Mouse (Mus musculus) urinary bladder, postnatal 14 days (tissue): ENCODE data around the gene Apoc2.
A peak's percentile ranks its signal among the peaks of the same experiment; 100 is the strongest.
"Not testable (repeated sequence)": the region's sequence is repeated elsewhere in the genome, so short reads cannot be mapped to it uniquely, and the experiment has no call there.

Source experiments
- DNase-seq: peaks from one replicate; pipeline ENCODE4 v3.0.0; 2021; ENCODE audit warnings: low spot score

Gene Apoc2

GRCm38 (mm10) chr7:19698907-19699826 is 21.4 kb upstream of the Apoc2 start, which contains the start of gene Apoe:
Gene Apoe (minus strand): TSS chr7:19699188.
- DNase-seq: peak; percentile 48

GRCm38 (mm10) chr7:19697949-19698906 is 20.5 kb upstream of the Apoc2 start:
- no peak for DNase-seq

GRCm38 (mm10) chr7:19696336-19696873 is 18.7 kb upstream of the Apoc2 start:
- DNase-seq: no peak

- no peak for DNase-seq
These were observed 18.1 kb upstream of the Apoc2 start for GRCm38 (mm10) chr7:19695881-19696280.

DNA sequence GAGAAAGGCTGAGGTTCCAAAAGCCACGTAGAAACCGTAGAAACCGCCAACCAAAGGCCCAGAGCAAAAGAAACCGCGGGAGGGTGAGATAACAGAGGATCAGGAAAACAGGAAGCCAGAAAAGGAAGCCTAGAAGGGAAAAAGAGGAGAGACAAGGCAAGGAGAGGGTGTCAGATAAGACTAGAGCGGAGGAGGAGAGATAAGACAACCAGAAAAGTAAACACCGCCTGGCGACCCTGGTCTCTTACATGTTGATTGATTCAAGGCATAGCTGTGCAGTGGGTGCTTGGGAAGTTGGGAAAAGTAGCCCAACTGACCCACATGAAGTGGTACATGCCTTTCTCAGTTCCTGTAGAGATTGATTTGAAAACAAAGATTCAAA is 17.5 kb upstream of the Apoc2 start:
- no peak for DNase-seq

DNA sequence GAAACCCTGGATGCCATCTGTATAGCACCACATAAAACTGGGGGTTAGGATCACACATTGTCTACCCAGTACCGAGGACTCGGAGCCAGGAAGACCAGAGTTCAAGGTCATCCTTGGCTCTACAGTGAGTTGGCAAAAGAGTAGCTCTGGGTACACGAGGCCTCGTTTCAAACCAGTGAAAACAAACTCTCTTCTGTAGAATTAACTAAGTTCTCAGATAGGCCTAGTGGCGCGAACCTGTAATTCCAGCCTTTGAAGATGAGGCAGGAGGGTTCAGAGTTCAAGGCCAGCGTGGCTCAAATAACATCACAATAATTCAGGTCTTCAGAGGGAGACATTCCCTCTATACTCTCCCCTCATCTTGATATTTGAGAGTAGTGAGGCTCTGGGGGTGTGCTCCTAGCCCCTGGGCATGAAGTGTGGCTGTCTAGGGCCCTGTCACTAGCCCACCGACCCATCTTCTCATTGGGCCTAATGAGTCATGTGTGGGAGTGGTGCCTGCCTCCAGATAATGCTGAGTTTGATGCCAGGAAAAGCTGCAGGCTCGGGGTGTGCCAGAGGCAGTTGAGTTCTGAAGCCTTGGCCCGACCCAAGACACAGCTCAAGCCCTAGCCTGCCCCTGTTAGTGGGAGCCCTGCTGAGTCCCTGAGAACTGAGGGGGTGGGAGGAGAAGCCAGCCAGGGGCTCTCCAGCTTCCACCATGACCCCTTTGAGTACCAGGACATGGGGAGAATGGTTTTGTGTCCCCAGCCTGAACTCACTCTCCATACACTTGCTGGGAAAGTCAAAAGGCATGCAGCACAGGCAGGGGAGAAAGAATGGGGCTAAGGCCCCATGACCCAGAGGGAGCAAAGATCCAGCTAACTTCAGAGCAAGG is 16.8 kb upstream of the Apoc2 start:
- no peak for DNase-seq

- peak; percentile 66 for DNase-seq
These were observed 15.7 kb upstream of the Apoc2 start for GRCm38 (mm10) chr7:19693421-19693820.

DNA sequence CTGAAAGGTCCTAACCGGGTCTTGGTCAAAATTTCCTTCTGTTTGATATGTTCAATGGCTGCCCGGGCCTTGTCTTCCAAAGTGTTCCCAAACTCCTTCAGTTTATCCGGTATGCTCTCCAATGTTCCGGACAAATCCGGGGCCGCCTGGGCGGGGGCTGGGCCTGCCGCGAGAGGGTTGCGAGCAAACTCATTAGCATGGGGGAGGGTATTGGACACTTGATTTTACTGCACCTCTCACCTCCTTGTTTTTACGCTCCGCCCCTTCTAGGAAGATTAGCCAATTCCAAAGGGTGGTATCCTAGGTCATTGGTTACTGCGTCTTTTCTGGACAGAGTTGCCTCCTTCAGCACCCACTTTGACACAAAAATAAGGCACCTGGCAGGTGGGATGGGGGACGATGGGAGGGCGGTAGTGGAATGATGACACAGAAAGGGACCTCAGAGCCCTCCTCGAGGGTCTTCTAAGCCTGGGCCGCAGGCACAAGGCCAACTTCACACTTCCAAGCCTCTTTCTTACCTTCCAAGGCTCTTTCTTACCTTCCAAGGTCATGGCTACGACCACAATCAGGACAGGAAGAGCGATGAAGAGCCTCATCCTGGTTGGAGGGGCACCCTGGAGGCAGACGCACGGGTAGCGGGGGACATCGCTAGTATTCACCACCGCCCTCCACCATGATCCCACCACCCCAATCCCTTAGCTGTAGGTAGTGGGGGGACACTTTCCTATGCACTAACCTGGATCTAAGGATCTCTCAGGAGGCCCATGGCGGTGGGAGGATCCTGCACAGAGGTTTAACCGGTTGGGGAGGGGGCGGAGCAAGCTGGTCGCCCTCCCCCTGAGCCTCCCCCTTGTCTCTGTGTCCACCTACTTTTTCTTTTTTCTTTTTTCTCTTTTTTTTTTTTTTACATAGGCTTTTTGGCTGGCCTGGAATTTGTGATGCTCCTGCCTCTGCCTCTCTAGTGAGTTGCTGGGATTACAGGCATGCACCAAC is 14.4 kb upstream of the Apoc2 start, which contains the start of gene Apoc1:
Gene Apoc1 (minus strand): TSS at position 788 of the 993 bp plus-strand sequence.
- no peak for DNase-seq

DNA sequence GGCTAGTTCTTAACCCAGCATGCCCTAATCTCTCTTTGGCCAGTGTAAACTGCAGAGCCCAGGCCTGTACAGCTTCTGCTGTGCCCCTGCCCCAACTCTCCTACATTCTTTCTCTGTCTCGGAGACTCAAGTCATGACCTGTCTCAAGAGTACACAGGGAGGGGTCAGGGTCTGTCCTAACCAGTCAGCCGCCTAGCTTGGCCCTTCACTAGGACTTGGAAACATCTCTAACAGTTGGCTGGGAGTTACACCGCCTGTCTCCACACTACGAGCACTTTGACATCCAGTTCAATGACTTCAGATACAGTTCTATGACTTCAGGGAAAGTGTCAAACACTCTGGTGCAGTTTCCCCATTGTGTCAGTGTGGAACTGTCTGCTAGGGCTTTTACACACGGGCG is 13.7 kb upstream of the Apoc2 start:
- no peak for DNase-seq

- DNase-seq: no peak
These were observed 13.1 kb upstream of the Apoc2 start for GRCm38 (mm10) chr7:19690845-19691244.

DNA sequence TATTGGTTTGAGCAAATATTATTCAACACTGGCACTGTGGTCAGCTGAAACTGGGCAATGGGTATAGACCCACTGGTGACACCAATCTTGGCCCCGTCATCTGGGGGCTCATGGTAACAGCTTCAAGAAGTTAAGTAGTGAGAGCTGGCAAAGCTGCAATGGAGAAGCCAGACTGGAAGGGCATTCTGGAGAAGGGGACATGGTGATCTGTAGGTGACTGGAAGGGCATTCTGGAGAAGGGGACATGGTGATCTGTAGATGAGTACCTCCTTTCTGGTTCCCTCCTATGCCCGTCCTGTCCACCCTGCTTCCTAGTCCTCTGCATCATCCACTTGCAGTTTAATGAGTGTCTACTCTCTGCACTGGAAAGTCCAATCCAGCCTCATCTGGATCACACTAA is 10.9 kb upstream of the Apoc2 start:
- DNase-seq: no peak

DNA sequence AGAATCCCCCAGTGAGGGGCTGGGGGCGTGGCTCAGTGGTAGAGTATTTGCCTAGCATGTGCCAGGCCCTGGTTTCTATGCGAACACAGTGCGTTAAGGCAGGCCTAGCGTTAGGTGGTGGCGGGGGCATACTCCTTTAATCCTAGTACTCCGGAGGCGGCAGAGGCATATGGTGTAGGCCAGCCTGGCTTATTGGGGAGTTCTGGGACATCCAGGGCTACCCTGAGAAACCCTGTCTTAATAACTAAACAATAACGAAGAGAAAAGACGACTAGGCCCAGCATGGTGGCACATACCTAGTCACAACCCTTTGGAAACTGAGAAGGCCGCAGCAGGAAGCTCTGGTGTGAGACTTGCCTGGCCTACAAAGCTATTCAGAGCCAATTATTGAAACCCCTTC is 10.4 kb upstream of the Apoc2 start:
- no peak for DNase-seq

DNA sequence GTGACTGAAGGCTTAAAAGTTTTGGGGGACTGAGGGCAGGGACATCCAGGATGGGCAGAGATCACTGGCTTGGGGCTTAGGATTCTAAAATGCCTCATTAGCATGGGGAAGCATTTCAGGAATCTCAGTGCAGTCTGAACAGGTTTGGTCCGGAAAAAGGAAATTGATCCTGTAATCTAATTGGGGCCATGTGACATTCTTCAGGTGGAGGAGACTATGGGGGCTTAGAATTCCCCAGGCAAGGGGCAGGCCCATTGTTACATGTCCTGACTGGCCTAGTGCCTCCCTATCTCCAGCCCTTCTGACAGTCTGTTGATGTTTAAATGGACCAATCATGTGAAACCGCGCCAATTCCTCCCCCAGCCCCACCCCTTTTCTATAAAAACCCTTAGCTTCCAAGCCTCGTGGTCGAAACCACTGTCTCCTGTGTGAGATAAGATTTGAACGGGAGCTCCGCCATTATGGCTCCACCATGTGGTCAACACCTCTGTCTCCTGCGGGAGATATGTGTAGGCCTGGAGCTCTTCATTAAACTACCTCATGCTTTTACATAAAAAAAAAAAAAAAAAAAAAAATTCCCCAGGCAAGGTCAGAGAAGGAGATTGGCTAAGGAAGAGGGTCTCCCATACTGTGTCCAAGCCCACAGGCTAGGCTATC is 9.3 kb upstream of the Apoc2 start:
- not testable (repeated sequence) for DNase-seq

DNA sequence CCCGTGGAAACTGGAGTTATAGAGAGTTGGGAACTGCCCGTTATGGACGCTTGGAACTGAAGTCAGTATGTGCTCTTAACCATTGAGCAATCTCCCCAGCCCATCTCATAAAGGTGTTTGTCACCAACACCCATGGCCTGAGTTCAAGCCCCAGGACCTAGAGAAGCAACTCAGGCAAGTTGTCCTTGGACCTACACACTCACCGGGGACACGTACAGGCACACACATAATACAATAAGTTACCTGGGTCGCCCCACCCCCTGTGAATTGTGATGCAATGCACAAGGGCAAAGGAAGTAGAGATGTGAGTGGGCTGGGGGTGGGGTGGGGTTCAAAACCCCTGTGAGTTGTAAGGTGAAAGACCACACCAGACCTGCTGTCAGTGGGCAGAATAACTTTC is 8.8 kb upstream of the Apoc2 start:
- no peak for DNase-seq

DNA sequence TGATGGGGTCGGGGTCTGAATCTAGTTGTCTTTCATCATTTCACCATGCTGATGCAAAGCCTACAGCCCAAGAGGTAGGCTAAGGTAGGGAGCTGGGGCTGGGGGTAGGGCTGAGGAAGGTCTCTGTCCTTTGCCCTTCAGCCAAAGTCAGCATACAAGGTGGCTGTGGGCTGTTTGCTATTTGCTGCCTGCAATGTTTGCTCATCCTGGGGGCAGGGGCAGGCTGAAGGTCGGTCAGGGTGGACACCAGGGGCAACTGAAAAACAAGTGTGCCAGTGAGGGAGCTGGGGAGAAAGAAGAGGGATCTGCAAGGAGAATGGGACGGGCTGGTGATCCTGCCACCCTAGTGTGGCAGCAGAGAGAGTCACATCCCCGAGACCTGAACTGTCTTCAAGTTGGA is 7.6 kb upstream of the Apoc2 start:
- DNase-seq: no peak

DNA sequence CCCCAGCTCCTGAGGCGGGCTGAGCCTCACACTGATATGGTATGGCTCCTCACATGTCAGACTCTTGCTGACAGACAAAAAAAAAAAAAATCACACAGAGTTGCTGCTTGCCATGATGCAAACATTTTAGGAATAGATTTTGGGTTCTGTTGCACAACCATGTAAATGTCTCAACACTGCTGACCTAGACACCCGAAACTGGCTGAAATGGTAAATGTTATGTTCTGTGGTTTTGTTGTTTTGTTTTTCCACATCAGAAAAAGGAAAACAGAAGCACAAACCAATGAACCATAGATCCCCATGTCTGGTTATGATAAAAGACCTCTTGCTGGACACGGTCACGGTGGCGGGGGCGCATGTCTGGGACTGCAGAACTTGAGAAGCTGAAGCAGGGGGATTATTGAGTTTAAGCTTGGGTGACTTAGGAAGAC is 6.0 kb upstream of the Apoc2 start:
- DNase-seq: no peak

DNA sequence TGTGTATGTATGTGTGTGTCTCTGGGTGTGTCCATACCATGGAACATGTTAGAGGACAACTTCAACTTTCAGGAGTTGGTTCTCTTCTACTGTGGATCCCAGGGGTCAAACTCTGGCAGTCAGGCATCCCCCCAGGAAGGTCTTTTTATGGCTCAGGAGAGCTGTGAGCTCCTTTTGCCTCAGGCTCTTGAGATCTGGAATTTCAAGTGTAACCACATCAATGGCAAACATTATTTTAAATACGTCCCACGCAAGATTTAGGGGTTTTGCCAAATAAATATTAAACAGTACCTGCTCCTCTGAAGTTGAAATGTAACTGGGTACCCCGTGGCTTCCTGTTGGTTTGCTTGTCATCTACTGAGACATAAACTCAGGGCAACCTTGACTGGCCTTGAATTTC is 5.2 kb upstream of the Apoc2 start:
- DNase-seq: no peak

DNA sequence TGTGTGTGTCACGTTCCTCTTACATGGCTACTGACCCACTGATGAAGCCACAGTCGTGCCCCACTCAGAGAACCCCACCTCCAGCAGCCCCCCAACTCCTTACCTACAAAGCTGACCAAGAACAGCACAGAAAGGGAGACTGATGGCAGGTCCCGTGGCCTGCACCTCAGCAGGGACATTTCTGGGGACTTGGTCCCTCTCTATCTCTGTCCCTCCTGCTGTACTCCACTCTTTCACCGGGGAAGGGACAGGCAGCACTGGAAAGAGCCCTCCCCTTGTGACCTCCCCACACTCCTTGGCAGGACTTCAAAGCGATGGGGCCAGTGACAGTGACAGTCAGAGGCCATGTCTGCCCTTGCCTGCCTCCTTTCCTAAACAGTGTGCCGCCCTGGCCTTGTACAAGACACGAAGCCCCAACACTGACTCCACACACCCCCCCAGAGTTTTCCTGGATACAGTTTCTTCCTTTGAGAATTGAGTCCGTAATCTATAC is 3.5 kb upstream of the Apoc2 start, which contains the start of the genes Gm44805 and Apoc4:
Gene Gm44805 (minus strand): TSS at position 222 of the 493 bp plus-strand sequence.
Gene Apoc4 (minus strand): TSS at position 278 of the 493 bp plus-strand sequence.
- no peak for DNase-seq

GRCm38 (mm10) chr7:19680702-19681101 is 3.0 kb upstream of the Apoc2 start:
- no peak for DNase-seq
